Mouse (Mus musculus) thymus, postnatal 36 days (tissue): Measurements from ENCODE around the gene Vmn2r113.
"Not testable (repeated sequence)": the region's sequence is repeated elsewhere in the genome, so short reads cannot be mapped to it uniquely, and the experiment has no call there.

Experiments used
- DNase-seq, 2 experiments: peaks; one replicate each; pipeline ENCODE4 v3.0.0; 2022; ENCODE audit warnings: mixed read lengths in 2 of 2

Vmn2r113 gene

GRCm38 (mm10) chr17:22942684-22943083 is at the start of gene Vmn2r113:
Gene Vmn2r113, plus strand, starts transcription at chr17:22942984.
- not testable (repeated sequence) for DNase-seq
